Mouse (Mus musculus): ENCODE results near the gene Bcat1.

The Bcat1 gene

DNA sequence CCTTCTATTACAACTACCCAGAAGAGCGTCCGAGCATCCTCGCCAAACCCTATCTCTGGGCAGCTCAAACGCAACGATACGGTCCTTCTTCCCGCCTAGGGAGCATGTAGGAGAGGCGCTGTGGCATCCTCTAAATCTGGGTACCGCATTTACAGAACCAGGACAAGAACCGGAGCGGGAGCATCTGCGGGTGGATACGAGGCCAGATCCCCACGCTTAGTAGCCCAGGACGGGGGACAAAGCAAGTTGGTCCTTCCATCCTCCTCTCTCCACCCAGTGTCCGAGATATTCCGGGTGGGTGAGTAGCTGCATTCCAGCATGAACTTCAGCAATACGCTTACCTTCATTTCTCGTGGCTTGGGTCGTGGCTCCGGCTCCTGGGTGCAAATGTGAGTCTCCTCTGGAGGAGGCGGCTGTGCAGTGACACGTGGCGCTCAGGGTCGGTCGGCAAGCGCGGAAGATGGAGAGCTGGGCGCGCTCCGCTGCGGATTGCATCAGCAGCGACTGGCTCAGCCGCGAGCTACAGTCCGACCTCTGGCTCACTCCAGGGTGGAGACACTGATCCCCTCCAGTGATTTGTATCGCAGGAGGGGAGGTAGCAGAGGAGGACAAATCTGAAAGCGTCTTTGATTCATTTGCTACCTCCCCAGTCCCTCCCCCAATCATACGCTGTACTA lies at the start of gene Bcat1:
Gene Bcat1 (minus strand): TSS at position 637 of the 677 bp plus-strand sequence.
- DNase-seq (ENCODE audit: low read depth, low spot score): peak; percentile 96

DNA sequence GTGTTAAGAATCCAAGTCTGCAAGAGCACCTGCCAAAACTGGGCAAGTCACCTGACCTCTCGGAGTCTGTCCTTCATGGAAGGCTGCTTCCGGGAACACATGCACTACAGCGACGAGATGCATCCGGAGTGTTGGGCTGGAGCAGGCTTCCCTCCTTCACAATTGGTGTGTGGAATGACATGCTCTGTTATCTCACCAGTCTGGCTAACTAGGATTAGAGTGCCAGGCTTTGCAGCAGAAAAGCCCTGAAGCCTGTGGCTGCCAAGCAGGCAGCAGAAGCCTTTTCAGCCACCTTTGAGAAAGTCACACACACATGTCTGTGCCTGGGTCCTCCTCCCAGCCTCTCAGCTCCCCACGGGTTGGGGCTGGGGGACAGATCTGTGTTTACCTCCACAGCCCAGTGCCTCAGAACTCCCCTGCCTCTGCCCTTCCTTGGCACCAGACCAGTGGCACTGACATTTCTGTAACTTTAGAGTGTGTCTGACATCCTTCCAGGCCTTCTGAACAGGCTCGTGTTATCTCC lies 49.7 kb upstream of the Bcat1 start:
- DNase-seq (ENCODE audit: low read depth, low spot score): no peak

DNA sequence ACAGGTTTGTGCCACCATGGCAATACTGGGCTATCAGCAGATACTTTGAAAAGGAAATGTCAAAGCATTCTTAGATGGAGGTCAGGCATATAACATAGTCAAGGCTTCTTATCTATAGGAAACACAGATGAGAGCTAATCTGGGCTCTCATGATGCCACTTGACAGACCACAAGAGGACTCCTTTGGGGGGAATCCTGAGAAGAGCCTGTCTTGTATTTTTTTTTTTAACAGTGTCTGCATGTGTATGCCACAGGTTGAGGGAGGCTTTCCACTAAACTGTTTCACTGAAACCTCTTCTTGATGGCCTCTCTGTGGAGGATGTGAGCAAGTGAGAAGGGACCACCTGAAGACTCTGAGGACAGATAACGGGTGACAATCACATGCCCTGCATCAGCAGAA lies 48.6 kb upstream of the Bcat1 start:
- no peak for DNase-seq (ENCODE audit: low read depth, low spot score)

DNA sequence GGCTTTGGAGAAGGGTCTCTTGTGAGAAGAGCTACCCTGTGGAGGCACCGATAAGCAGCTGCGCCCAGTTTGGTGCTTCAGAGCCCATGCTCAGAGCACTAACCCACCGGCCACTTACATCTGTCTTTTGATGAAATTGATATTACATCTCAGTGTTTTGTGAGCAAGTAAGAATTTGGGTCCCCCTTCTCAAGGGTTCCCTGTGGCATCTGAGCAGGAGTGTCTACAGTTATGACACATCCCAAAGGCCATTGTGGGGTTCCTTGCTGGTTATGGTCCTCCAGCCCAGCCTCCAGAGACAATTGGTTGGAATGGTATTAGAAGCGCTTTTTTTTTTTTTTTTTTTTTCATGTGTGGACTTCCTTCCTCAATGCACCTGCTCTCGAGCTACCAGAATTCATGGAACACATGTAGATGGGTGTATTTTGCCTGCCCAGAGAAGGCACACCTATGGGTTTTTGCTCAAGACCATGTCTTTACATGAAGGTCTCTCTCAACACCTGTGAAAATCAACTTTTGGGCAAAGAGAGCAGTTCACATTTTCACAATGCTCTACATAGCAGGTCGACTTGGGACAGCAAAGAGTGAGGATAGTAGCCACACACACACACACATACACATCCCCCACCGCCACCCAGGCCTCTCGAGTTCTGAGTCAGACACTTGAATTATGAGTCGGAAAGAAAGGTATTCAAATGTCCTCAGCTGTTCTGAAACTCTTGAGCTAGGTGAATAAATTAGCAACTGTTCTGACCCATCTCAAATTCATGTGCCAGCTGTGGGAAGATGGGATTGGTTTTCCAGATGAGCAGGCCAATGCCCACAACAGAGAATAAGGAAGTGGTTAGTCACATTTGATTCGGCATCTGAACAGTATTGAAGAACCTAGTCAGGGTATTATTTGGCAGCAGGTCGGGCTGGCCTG lies 47.4 kb upstream of the Bcat1 start:
- DNase-seq (ENCODE audit: low read depth, low spot score): no peak

DNA sequence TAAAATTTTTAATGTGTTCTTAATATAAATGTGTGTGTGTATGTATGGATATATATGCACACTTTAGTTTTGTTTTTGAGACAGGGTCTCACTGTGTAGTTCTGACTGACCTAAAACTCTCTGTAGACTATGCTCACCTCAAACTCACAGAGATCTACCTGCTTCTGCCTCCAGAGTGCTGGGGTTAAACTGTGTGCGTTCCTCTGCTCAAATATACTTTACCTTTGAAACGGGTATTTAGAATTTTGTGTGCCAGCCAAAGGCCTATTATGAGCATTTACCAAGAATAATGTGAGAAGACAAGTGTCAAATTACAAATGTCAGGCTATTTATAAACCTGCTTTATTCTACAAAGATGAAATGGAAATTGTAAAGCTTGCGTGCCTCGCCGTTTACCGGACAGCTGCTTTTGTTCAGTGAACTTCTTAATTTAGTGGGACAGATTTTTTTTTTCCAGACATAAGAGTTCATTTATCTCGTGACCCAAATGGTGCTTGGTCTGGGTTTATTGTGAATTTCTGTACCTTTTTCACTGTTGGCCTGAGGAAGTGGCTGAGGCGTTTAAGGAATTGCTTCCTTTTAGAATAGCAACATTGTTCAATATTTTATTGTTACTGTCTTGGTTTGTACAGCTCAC lies 46.6 kb upstream of the Bcat1 start:
- DNase-seq (ENCODE audit: low read depth, low spot score): no peak

DNA sequence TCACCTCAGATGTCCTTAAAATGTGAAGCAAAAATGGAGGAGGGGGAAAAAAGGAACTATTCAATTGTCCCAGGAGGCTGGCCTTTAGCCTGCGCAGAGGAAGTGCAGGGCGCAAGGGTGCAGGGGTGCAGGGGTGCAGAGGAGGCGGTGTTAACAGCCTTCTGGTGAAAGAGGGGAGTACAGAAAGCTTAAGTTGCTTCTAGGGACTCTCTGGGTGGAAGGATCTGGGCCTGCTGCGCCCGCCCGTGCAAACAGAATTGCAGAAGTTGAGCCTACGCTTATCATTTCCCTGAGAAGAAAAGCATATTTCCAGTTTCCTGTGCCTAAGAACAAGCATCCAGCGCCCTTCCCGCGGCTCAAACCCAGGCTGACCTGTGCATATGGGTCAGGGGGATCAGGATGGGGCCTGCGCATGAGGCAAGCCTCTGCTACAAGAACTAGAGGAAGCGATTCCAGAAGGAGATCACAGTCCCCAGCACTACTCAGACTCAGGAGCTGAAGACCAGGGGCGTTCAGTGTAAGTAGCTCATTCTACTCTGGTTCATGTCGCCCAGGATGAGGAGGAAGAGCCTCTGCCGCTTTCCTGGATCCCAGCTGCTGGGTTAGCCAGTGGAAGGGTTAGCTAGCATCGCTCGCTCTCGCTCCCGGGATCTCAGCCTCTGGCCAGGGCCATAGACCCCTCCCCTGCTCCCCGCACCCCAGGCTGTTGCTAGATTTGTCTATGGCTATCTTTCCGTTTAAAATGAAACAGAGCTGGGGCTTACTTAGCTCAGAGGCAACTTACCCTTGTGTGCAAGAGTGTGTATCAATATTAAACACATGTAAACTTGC lies 45.8 kb upstream of the Bcat1 start:
- DNase-seq (ENCODE audit: low read depth, low spot score): peak; percentile 55

DNA sequence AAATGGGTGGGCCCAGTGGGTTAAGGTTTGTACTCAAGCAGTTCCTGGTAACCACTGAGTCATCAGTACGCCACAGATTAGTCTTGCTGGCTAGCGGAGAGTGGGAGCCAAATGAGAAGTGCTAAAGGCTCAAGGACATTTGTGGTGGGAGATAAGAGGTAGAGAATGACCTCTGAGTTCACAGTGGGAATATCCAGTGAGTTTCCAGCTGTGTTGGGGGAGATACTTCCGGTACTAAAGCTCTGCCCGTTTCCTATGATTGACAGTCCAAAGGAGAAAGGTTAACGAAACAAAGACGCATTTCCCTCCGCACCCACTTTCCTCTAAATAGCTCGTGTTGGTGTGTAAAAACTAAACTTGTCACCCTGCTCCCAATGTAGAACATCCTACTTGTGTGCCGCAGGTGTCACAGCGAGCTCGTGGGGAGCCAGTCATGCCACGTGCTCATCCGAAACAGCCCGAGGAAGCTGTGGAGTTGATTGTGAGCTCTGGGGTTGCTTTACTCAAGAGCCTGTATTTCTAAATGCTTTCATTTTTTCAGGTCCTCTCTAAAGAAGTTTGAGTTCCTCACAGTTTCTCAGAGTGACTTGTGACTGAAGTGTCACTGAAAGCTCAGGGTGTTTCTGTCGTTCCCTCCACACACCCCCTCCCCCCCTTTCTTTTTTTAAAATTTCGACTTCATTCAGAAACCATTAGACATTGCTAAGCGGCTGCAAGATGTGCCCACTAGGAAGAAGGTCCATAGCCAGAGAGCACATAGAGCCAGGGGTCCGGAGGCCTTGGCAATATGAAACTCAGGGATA lies 45.0 kb upstream of the Bcat1 start:
- DNase-seq (ENCODE audit: low read depth, low spot score): peak; percentile 91

DNA sequence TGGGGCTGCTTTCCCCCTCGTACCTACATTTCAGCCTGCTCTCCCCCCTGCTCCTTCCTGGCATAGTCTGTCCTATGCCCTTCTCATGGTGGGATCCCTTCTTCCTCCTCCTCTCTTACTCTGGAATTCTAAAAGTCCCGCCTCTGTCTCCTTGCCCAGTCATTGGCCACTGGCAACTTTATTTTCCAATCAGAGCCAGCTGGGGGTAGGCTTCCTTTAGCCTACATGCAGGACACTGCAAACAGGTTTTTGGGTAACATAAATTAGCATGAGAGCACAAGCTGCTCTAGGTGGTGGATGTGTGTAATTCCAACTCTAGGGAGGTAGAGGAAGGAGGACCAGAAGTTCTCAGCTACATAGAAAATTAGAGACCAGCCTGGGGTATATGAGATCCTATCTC lies 44.1 kb upstream of the Bcat1 start:
- peak; percentile 83 for DNase-seq (ENCODE audit: low read depth, low spot score)

DNA sequence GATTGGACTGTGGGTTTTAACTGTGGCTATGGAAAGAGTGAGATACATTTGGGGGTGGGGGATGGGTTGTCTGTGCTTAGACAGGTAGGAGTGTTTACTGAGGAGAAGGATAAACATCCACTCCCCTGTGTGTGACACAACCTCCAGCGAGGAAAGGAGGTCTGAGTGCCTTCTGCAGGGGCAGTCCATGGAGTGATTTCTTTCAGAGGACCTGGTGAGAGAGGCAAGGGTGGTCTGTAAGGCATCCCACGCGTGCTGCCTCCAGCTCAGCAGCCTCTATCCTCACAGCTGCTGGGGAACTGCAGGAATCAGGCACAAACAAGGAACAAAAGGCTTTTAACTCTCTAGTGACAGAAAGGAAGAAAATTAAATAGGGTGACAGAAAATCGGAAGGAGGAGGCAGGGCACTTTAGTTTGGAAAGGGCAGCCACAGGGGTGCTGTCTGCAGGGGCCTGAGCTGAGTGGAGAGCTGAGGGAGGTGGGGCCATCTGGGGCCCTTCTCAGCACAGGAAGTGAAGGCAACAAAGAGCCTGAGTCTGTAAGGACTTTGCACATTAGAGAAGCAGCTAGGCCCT lies 40.2 kb upstream of the Bcat1 start:
- peak; percentile 59 for DNase-seq (ENCODE audit: low read depth, low spot score)

DNA sequence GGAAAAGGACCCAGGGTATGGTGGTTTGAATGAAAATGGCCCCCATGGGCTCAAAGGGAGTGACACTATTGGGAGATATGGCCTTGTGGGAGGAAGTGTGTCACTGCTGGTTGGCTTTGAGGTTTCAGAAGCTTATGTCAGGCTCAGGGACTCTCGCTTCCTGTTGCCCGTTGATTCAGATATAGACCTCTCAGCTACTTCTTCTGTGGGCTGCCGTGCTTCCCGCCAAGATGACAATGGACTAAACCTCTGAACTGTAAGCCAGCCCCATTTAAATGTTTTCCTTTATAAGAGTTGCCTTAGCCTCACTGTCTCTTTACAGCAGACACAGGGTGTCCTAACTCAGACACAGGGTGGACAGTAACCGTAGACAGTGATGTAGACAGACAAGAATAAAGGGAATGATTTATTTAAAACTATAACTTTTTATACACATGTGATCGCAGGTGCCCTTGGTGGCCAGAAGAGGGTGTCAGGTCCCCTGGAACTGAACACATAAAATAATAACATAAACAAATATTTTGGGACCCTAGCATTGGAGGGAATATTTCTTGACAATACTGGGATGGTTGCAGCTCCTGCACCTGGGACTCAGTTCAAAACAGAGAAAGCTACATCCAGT lies 39.6 kb upstream of the Bcat1 start, which contains the start of gene Lrmp:
Gene Lrmp (plus strand): TSS at position 178 of the 622 bp plus-strand sequence.
- DNase-seq (ENCODE audit: low read depth, low spot score): no peak

DNA sequence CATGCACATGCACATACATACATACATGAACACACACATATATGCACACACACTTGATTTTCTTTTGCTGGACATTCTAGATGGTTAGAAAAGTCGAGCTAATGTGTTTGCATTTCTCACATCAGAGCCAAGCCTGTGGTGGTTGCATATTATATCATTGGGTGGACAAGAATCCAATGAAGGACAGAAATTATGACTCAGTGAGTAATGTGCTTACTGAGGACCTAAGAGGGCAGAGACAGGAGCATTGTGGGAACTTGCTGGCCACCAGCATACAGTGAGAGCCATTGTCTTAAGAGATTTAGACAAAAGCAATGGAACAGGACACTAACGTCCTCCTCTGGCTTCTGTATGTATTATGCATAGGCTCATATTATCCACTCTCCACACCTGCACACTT lies 38.6 kb upstream of the Bcat1 start:
- no peak for DNase-seq (ENCODE audit: low read depth, low spot score)

DNA sequence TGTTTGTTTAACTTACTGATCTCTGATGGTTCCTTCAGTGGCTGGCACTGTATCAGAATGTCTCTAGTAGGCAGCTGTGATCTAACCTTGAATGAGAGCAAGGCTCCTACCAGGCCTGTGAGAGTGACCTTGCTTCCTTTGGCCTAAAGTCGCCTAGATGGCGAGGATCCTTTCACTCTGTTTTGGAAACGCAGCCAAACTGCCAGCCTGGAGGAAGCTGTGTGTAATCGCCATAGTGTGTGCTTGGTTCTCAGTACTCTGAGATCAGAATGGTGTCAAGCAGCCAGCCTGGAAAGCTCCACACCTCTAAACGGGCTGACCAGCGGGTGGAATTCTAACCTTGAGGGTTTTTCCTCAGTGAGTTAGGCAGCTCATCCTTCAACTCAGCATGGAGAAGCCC lies 36.9 kb upstream of the Bcat1 start:
- no peak for DNase-seq (ENCODE audit: low read depth, low spot score)

DNA sequence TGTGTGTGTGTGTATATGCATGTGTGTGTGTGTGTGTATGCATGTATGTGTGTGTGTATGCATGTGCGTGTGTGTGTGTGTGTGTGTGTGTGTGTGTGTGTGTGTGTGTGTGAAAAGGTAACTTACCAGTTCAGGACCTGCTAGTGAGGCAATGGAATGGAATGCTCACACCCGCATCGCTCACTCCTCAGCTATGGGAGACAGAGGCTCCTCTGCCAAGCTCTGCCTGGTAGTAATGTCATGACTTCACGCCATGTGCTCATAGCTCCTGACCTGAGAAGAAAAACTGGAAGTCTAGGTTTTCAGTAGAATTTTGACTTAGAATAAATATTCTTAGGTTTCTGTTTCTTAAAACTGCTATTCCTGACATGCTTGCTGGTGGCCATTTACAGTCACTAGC lies 34.8 kb upstream of the Bcat1 start:
- no peak for DNase-seq (ENCODE audit: low read depth, low spot score)

DNA sequence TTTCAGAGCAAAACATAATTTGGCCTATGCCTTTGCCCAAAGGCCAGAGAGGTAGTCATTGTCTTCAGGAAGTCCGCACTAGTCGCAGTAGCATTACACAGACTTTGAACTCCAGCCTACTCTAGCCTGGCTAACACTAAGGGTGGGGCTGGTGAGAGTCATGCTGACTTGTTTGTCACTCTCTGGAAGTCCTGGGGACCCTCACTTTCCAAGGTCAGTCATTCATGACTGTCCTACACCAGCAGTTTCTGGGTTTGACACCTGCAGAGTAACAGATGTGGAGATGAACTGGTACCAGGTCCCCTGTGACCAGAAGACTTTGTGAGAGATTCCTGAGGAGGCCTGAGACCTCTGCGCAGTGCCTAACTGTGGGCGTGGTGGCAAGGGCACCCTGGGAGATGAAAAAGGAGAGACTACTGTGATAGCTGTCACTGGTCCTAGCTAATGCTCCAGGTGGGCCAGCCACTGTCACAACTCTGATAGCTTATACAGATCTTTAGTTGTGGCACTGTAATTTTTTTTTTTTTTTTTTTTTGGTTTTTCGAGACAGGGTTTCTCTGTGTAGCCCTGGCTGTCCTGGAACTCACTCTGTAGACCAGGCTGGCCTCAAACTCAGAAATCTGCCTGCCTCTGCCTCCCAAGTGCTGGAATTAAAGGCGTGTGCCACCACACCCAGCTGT lies 30.3 kb upstream of the Bcat1 start:
- DNase-seq (ENCODE audit: low read depth, low spot score): peak; percentile 57

DNA sequence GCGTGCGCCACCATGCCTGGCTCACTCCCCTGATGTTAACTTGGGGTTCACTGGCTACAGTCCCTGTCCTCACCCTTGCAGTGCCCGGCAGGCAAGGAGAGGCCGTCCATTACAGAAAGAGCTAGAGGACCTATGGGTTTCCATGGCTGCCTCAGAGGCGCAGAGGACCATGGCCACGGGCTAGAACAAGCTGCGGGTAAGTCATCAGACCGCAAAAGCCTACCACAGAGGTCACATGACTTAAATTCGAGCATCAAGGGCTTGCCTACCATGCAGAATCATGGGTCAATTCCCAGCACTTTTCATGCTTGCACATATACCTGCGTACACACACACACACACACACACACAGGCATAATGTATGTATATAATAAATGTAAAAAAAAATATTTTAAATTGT lies 29.5 kb upstream of the Bcat1 start:
- DNase-seq (ENCODE audit: low read depth, low spot score): no peak

DNA sequence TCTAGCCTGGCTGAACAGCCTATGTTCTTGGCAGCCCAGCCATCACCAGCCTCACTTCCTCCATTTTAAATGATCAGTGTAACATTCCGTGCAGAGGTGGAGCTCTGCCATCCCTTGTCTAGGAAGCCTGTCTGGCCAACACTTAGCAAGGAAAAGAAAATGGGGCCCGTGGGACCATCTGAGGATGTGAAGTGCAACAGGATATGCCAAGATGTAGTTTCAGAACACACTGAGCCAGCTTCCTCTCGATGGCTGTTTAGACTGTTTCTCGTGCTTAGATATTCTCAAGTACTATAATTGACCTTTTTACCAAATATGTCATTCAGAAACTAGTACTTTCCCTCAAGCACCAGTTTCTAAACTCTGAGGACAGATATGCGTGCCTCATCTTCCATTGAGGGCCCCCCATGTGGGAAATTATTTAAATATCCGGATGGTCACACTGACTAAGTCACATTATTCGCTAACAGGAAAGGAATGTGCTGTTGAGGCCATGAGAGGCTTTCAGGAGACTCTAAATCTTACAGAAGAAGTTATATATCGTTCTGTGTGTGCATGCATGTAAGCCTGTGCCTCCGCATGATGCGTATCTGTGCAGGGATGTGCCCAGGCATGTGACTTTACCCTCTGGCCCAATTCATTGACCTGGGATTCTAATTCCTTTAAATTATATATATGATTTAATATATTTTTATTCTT lies 28.4 kb upstream of the Bcat1 start:
- no peak for DNase-seq (ENCODE audit: low read depth, low spot score)

DNA sequence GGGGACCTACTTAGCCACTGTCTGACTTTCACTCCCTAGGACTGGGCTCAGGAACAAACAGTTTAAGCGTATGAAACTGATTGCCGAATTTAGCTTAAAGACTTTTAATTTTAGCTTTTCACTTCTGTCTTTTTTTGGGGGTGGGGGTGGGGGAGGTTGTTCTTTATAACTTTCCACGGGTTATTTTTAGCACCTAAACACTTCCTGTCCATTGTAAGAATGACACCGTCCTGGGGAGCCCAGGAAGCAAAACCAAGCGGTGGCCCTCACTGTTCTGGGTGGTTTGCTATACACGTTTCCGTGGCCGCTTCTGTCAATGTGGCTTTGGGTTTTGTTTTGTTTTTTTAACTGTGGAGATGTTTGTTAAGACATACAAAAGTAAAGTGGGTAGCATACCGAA lies 24.9 kb upstream of the Bcat1 start:
- no peak for DNase-seq (ENCODE audit: low read depth, low spot score)

DNA sequence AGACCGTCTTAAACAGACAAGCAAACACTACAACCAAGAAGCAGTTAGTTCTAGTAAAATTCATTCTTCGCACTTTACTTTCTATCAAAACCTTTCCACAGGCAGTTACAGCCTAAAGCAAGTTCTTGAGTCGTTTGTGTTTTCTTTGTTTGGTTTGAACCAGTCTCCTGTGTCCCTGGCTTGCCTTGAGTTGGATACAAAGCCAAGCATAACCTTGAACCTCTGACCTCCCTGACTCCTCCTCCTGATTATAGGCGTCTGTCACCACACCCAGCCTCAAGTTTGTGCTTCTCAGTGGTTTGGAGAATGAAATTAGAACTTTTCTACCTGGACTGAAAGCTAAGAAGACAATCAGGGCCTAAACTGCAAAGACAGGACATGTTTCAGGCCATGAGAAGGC lies 18.4 kb upstream of the Bcat1 start:
- peak; percentile 97 for DNase-seq (ENCODE audit: low read depth, low spot score)
